Mouse (Mus musculus): ENCODE measurements around the gene Zfp128. TPM values are rescaled to one million over a fixed set of nuclear protein-coding genes. Genes with fewer than 3 reads are reported as not detected.

The Zfp128 gene
- polyA plus RNA-seq, 3 experiments from 2014 or later: 1.1 to 1.6 (median 1.6) TPM

DNA sequence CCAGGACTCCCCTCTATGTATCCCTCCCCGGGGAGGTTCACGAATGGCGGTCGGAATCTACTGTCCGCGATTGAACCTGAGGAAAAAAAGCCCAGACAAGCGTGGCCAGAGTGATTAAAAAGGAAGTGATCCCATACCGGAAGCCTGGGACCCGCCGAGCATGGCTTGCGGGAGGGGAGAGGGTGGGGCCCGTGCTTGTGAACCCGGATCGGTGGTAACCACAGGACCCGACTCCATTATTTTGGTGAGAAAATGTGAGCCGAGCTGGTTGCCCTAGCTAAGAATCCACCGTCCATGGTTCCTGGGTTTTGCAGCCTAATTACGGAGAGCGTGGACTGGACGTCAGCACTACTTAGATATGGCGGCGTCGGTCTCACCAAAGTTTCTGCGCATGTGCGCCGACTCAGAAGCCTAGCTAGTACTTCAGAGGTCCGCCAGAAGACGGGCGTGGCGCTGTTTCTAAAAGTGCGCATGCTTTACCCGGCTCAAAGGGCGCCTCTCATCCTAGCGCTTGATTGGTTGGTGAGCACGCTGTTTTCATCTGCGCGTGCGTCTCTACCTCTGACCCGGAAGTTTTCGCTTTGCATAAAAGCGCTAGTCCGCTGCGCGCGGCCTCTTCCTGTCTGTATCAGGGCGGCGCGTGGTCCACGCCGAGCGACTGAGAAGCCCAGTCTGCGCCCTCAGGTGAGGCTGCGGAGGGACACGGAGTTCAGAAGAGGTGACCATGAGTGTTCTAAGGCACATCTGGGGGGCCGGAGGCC lies 40.9 kb downstream of the Zfp128 start, which contains the start of gene Rps5:
Gene Rps5 (plus strand): TSS at position 586 of the 761 bp plus-strand sequence.
- ATAC-seq: peak; percentile 99

GRCm38 (mm10) chr7:12922729-12923128 lies 41.8 kb downstream of the Zfp128 start:
- ATAC-seq: no peak

DNA sequence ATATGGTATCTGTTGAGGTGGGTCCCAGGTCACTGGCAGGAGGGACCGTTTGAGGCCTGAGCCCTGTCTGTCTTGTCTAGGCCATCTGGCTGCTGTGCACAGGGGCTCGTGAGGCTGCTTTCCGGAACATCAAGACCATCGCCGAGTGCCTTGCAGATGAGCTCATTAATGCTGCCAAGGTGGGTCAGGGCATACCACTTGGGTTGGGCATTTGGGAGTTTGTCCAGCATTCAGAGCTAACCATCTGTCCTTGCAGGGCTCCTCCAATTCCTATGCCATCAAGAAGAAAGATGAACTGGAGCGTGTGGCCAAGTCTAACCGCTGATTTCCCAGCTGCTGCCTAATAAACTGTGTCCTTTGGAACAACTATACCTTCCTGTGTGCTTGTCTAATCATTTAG lies 45.3 kb downstream of the Zfp128 start:
- ATAC-seq: no peak

- ATAC-seq: no peak
These were observed 46.3 kb downstream of the Zfp128 start, which contains the start of gene Rnf225 for GRCm38 (mm10) chr7:12927191-12927680. TSS of gene Rnf225 (plus strand) at chr7:12927416.

DNA sequence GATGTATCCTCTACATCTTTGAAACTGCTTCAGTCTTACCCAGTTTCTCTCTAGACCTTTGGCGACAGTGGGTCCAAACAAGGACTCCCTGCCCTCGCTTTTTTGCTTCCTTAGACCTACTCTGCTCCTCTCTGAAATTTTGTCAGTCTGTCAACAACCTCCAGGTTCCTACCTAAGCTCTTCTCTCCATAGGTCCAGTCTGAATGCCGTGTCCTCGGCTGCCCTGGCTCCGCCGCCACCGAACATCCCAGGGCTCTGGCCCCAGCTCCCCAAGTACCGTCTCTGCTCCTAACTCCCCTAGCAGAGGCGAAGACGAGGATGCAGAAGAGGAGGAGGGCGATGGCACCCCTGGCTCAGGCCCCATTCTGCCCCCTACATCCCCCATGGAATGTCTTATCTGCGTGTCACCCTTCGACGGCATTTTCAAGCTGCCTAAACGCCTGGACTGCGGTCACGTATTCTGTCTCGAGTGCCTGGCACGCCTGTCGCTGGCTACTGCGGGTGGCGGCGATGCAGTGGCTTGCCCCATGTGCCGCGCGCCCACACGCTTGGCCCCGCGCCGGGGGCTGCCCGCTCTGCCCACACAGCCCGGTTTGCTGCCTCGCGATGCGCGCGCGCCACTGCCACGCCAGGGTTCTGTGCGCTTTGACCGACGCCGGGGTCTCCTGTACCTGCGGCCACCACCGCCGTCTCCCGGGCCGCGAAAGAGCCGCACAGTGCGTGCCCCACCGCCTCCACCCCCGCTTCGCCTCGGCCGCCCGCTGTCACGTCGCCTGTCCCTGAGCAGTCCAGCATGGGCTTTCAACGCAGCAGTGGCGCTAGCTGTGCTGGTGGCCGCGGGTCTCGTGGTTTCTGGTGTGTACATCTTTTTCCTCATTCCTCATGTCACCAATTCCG lies 47.0 kb downstream of the Zfp128 start:
- no peak for ATAC-seq

- ATAC-seq: no peak
These were observed 52.7 kb downstream of the Zfp128 start for GRCm38 (mm10) chr7:12933615-12934140.

DNA sequence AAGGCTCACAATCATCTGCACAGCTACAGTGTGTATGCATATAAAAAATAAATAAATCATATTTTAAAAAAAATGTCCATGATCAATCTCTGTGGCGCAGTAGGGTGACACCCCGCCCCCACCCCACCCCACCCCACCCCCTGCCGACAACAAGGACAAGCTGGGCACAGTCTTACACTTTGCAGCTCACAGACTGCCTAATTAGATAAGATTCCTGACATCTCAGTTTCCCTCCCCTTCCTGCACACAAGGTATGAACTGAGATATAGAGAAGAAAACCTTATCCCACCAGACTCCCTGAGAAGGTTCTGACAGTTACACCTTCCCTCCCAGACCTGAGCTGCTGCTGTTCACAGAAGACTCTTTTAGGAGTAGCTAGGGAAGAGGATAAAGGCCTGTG lies 53.8 kb downstream of the Zfp128 start:
- no peak for ATAC-seq

DNA sequence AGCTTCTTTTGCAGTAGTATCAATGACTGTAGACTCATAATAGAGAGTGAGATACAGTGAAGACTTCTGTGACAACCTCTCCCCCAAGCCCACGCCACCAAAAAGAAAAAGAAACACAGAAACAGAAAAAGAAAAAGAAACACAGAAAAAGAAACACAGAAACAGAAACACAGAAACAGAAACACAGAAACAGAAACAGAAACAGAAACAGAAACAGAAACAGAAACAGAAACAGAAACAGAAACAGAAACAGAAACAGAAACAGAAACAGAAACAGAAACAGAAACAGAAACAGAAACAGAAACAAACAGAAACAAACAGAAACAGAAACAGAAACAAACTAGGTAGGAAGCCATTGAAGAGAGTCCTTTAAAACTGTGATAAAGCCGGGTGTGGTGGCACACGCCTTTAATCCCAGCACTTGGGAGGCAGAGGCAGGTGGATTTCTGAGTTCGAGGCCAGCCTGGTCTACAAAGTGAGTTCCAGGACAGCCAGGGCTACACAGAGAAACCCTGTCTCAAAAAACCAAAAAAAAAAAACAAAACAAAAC lies 56.4 kb downstream of the Zfp128 start:
- peak; percentile 56 for ATAC-seq

DNA sequence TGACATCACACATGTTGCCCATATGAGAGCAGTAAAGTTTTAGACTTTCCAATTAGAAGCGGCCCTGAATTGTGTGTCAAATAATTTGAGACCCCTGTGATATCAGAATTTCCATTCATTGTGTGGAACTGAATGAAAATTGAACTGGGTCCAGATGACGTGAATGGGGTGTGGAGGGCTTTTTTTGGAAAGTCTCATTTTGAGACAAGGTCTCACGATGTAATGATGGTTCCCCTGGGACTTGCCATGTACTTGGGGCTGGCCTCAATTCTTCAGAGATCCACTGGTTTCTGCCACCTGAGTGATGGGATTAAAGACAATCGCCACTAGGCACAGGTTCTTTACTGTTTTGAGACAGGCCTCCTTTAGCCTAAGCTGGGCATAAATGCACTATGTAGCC lies 59.6 kb downstream of the Zfp128 start:
- no peak for ATAC-seq

Other genes starting within 250 kb of the Zfp128 start
- not detected for gene Vmn2r54, start 240.9 kb upstream of the Zfp128 start, polyA plus RNA-seq (2017; shearing (Covaris generic))
- gene Vmn2r55, start 196.2 kb upstream of the Zfp128 start, polyA plus RNA-seq (2017; shearing (Covaris generic)): not detected
- under 1 TPM in 1 of 3 experiments, not detected in 2; 0.12 TPM for gene Vmn2r56, start 146.2 kb upstream of the Zfp128 start, polyA plus RNA-seq (2017; shearing (Covaris generic))
- 1 to 10 TPM in 2 of 3 experiments, under 1 TPM in 1; 0.63 to 1.3 (median 1.1) TPM for gene Zscan18, start 77.5 kb upstream of the Zfp128 start, polyA plus RNA-seq (2017; shearing (Covaris generic))
- gene Zfp329, start 62.3 kb upstream of the Zfp128 start, polyA plus RNA-seq (2017; shearing (Covaris generic)): 10 to 100 TPM; 13.5 to 25.4 (median 19.3) TPM
- gene Zfp110, start 46.4 kb upstream of the Zfp128 start, polyA plus RNA-seq (2017; shearing (Covaris generic)): 10 to 100 TPM; 62.9 to 99.3 (median 85.2) TPM
- 10 to 100 TPM; 10.5 to 11.0 (median 10.6) TPM for gene Zscan22, start 16.6 kb downstream of the Zfp128 start, polyA plus RNA-seq (2017; shearing (Covaris generic))
- 1,000 to 10,000 TPM; 1,828 to 3,143 (median 2,832) TPM for gene Rps5, start 41.1 kb downstream of the Zfp128 start, polyA plus RNA-seq (2017; shearing (Covaris generic))
- gene Rnf225, start 46.2 kb downstream of the Zfp128 start, polyA plus RNA-seq (2017; shearing (Covaris generic)): under 1 TPM in 2 of 3 experiments, not detected in 1; 0.11 to 0.28 TPM
- 1 to 10 TPM; 1.8 to 3.6 (median 2.6) TPM for gene Zfp324, start 84.7 kb downstream of the Zfp128 start, polyA plus RNA-seq (2017; shearing (Covaris generic))
- 1 to 10 TPM; 2.7 to 5.9 (median 4.1) TPM for gene Zfp446, start 96.7 kb downstream of the Zfp128 start, polyA plus RNA-seq (2017; shearing (Covaris generic))
- gene Slc27a5, start 117.0 kb downstream of the Zfp128 start, polyA plus RNA-seq (2017; shearing (Covaris generic)): 1 to 10 TPM in 1 of 3 experiments, under 1 TPM in 2; 0.41 to 1.2 (median 0.64) TPM
- 10 to 100 TPM; 42.1 to 76.8 (median 57.0) TPM for gene Trim28, start 117.9 kb downstream of the Zfp128 start, polyA plus RNA-seq (2017; shearing (Covaris generic))
- gene Zbtb45, start 128.9 kb downstream of the Zfp128 start, polyA plus RNA-seq (2017; shearing (Covaris generic)): 1 to 10 TPM; 5.4 to 8.0 (median 6.5) TPM
- gene Chmp2a, start 153.6 kb downstream of the Zfp128 start, polyA plus RNA-seq (2017; shearing (Covaris generic)): 100 to 1,000 TPM; 296 to 343 (median 309) TPM
- gene Ube2m, start 157.1 kb downstream of the Zfp128 start, polyA plus RNA-seq (2017; shearing (Covaris generic)): 10 to 100 TPM; 14.9 to 21.8 (median 16.4) TPM
- under 1 TPM; 0.18 to 0.35 (median 0.20) TPM for gene Mzf1, start 173.6 kb downstream of the Zfp128 start, polyA plus RNA-seq (2017; shearing (Covaris generic))
- not detected for gene Vmn1r85, start 214.0 kb downstream of the Zfp128 start, polyA plus RNA-seq (2017; shearing (Covaris generic))
- under 1 TPM in 1 of 3 experiments, not detected in 2; 0.05 TPM for gene Vmn1r86, start 238.7 kb downstream of the Zfp128 start, polyA plus RNA-seq (2017; shearing (Covaris generic))

All from inflammation-experienced regulatory T-cells, adult 6 months (primary cell).